Mouse (Mus musculus) brain, embryonic 14.5 days (tissue): ENCODE data around the gene Cdk5rap3.

Source experiments
- CTCF ChIP-seq: fragments of 200-500 bp; IDR thresholded peaks from 2 replicates; pipeline ENCODE4 v1.5.1; 2012; ENCODE audit warnings: inconsistent platforms, mild to moderate bottlenecking, moderate library complexity, borderline replicate concordance; ENCODE audit not compliant: insufficient read depth, insufficient read length; ENCODE audit errors: extremely low read depth
- POLR2A ChIP-seq: fragments of 200-500 bp; IDR thresholded peaks from 2 replicates; pipeline ENCODE4 v1.6.1; 2012; ENCODE audit warnings: mild to moderate bottlenecking, inconsistent platforms, borderline replicate concordance; ENCODE audit not compliant: poor library complexity, insufficient read depth, insufficient read length, severe bottlenecking; ENCODE audit errors: extremely low read depth

DNA sequence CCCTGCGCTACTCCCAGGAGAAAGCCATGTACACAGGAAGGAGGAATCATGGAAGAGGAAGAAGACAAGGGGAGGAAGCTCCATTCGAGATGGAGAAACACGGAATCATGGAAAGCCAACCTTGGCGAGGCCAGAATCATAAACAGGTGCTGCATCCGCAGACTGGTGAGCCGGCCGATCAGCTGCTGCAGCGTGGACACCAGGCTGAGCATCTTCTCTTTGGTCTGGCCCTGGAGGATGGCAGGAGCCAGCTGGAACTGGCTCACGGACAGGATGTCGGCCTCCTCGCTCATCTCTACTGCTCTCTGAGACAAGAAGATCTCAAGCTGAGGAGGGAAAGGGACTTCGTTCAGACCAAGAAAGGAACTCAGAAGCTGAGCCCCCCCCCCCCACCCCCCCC lies 7.7 kb downstream of the Cdk5rap3 start:
- TF ChIP-seq POLR2A = no peak
- no peak for TF ChIP-seq CTCF
